Mouse (Mus musculus) gonadal fat pad, adult 2 months (tissue): Measurements from ENCODE around the gene Garnl3. TPM values are rescaled to one million over a fixed set of nuclear protein-coding genes. Genes with fewer than 3 reads are reported as not detected.
A peak's percentile ranks its signal among the peaks of the same experiment; 100 is the strongest.

Experiments
- DNase-seq: peaks from one replicate; pipeline ENCODE4 v3.0.0-alpha.2; 2012; ENCODE audit warnings: low read depth
- polyA plus RNA-seq: library from polyadenylated mRNA; depleted of rRNA; stranded (reverse); fragments of >200 nt; gene quantifications from 2 replicates; pipeline ENCODE4 v1.2.3, GENCODE M21; 2012

Gene Garnl3
- polyA plus RNA-seq, 1 experiment = 9.8 TPM

DNA sequence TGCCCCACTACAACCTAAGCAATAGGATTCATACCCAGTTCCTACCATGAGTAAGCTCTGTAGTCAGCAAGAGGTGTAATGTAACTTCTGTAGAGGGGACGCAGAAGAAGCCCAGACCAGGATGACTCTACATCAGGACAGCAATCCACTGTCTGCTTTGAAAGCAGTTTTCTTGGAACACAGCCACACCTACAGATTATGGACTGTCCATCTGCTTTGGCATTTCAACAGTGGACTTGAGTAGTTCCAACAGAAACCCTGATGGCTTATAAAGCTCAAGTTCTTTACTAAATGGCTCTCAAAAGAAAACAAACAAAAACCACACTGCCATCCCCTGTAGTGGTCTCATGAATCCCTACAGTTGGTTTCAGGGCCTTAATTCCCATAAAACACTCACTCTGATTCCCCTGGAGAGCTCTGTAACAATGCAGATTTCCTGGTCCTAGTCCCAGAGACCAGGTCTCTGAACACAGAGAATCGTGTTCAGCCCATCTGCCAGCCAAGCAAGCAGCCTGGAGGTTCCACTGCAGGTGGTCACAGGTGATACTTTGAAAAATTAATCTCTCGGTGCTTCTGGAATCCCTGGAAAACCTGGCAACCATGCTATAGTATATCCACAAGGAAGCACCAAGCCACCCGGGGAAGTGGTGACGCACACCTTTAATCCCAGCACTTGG lies 42.0 kb downstream of the Garnl3 start:
- no peak for DNase-seq

DNA sequence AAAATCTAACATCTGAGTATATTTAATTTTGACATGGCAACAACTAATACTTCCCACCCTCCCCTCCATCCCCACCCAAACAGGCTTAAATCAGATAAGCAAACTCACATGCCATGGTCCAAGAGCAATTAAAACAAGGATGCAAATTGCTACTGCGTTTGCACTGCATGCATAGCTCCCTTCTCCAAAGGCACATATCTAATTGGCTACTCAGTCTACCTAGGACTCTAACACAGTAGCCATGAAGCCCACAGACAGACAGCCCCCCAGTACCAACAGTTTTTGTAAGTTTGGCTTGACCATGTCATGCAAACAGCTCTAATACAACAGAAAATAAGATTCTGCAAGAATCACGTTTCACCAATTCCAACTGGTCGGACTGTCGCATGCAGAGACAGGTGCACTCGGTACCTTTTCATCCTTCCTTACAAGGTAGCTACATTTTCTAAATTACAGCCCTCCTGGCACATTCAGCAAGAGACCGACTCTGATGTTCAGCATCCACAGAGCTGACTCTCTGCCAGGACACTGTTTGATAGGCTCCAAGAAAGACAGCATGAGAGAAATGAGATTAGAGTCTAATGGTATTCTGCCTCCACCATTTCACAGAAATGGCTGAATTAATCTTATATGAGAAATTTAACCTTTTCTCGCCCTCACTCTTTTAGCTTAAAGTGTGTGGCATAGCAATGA lies 44.6 kb downstream of the Garnl3 start:
- no peak for DNase-seq

DNA sequence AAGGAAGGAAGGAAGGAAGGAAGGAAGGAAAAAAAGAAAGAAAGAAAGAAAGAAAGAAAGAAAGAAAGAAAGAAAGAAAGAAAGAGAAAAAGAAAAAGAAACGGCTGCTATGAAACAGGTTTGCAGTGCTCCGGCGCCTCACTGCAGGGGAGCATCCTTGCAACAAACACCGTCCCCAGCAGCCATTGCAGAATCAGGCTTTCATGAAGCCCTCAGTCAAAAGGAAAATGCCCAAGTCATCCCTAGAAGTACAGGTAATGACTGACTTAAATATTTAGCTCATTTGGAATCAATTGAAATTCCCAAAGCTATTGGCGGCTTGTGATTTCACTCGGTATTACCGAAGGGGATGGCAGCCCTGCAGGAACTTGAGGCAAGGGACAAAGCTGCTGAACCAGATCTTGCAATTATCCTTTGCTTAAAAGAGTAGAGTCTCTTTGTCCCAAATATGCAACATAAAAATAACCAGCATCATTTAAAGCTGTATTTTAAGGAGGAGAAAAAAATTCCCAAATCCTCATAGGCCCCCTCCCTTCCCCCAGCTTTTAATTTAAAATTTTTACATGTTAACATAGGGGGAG lies 45.3 kb downstream of the Garnl3 start:
- DNase-seq = no peak

DNA sequence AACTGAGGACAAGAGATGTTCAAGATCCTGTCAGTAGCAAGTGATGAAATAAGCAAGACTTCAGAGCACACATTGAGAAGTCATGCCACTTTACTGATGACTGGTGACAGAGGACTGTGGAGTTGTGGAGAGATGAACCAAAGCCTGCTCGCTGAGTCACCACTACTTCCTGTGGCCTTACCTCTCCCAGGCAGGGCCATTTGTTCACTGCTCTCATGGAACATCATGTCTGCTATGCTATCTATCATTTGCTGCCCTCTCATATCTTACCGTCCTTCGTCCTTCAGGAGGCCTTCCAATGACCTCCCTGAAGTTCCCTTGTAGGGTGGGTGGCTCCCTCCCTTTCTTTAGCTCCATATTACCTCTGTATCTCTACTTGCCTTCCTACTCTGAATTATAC lies 47.2 kb downstream of the Garnl3 start:
- no peak for DNase-seq

DNA sequence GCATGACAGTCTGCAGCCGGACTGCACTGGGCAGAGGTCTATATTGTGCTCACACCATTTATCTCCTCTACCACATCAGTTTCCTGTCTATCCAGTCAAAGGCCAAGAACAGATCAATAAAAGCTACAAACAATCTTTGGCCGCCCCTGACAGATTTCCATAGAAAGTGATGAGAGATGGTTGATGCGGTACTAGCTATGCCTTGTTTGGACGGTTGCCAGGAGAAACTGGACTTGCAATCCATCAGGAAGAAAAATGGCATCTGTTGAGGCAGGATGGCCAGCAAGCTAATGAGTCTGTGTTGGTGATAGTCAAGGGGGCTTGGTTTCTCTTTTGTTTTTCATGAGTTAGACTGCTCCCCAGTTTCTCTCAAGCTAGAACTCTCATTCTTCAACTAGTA lies 51.3 kb downstream of the Garnl3 start:
- no peak for DNase-seq

DNA sequence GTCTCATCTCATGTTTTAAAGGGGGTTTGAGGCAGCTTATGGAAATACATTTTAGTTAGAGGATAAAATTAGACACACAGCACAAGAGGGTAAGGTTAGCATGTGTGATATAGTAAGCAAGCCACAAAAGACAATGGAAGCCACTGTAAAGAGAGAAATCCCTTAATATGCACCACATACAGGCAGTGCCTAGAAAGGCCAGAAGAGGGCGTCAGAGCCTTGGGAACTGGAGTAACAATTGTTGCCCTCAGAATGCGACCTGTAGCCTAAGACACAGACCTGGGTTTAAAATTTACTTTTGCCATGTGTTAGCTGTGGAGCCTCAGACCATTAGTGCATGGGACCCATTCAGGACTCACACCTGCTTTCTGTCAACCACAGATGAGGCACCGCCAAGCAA lies 54.2 kb downstream of the Garnl3 start:
- DNase-seq = no peak

DNA sequence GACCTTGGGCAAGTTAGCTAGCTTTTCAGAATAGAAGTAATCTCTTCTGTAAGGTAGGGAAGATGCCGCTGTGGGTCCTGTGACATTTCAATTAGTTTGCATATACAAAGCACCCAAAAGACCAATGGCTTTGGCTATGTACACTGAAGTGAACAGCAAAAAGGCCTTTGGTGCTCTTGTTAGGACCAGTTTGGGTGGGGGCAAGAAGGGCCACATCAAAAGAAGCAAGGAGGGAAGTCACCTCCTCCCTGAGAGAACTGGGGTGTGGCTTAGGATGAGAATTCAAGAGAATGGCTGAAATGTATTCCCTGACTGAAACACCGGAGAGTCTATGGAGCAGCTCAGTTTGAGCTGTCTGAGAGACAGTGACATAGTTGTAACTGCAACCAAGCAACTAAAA lies 56.5 kb downstream of the Garnl3 start:
- DNase-seq = no peak

DNA sequence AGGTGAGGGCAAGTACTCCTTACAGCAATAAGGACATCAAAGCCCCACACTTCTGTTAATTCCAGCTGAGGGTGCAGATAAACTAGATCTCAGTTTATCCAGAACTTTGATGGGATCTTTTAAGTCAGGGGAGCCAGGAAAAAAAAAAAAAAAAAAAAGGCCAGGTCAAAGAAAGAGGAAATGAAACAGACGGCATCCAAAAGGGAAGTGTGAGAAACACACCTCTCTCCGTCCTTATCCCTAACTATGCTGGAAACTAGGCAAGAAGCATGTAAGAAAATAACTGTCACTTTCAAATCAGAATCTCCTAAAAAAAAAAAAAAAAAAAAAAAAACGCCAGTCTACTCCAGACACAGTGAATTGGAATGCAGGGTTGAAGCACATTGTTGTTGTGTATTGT lies 57.3 kb downstream of the Garnl3 start:
- DNase-seq = no peak

DNA sequence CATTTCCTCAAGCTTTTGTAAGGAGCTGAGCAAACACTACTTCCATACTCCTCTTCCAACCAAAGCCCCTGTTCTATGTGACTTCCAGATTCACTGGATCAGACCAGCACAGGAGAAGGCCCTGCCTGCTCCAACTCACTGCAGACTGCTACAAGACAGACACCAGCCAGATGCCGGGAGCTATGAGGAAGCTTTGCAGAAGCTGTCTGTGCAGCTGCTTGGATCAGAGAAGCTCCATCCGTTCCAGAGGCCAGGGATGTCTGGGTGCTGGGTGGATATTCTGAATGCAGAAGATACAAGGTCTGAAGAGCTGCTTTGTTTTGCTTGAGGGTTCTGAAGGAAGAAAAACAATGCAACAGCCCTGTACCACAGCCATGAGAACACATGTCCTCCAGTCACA lies 59.1 kb downstream of the Garnl3 start:
- DNase-seq = no peak

DNA sequence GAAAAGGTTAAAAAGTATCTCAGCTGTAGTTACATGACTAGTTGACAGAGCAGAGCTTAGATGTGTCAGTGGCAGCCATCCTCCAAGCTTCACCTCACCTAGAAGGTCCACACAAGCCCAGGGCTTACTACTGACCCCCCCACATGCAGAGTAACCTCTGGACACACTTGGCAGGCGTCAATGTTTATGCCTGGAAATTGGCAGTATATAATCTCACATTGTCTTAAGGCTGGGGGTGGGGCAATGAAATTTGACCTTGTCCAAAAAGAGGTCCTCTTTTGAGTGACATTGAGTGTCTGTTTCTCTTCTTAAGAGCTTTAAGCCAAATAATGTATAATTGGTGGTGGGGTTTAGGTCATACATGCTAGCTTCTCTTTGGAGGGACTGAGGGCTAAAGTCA lies 65.8 kb downstream of the Garnl3 start:
- DNase-seq = no peak

DNA sequence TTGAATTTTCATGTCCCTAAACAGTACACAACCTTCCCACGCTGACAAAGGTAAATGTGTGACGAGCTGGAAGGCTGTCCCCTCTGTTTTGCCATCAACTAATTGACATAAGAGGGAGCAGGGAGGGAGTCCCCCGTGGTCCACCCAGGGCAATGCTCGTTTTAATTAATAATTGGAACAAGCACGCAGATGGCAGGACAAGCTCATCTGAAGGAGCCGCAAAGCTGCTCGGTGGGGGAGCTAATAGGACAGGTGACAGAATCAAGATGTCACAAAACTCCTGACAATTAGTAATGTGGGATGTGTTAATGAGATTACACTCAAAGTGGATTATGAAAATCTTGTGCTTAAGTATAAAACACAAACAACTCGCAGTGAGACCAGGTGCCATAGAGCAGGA lies 68.7 kb downstream of the Garnl3 start:
- DNase-seq = no peak

DNA sequence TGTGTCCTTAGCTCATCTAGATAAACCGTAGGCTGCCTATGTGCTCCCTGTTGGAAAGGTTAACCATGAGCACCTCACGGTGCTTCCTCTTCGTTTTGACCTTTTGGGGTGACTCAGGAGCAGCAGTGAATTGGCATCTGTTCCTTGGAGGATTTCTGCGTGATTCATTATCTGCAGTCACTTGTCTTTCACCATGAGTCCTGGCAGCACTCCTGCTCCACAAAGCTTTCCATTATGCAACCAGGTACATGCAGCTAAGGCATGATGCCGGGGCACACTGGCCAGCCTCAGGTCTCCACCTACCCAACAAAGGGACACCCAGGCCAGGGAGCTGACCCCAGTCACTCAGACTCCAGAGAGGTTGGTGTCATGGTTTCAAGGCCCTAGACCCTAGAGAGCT lies 72.5 kb downstream of the Garnl3 start:
- DNase-seq = peak; percentile 88

DNA sequence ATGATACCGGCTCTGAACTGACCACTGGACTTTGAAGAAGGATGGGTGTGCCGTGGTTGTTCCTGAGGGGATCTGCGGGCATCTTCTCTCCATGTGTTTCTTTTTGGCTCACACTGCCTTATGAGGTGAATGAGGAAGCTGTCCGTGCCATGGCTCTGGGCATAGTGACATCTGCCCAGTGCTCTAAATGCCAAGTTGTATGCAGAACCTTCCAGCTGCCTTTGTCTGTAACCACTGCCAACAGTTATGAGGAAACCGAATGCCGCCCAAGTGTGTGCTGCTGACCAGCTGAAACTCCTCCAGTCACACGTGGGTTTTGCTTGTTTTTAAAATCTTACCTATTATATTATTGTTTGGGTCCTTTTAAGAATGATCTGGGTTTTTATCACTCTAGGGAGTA lies 73.9 kb downstream of the Garnl3 start:
- peak; percentile 79 for DNase-seq

DNA sequence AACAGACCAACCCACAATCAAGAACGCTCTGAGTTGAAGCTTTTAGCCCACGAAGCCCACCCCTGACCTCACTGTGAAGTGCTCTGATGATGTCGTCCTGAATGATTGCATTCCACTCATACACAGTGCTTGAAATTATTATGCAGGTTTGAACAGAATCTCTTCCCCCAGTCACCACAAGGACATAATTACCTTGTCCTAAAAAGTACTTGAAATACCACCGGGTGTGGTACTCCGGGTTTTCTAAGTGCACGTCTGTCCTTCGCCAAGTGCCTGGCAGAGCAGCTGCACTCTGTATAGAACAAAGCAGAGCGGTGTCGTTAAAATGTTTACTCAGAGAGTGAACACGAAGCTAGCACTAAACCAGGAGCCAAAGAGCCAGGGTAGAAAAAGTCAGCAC lies 77.5 kb downstream of the Garnl3 start:
- no peak for DNase-seq

DNA sequence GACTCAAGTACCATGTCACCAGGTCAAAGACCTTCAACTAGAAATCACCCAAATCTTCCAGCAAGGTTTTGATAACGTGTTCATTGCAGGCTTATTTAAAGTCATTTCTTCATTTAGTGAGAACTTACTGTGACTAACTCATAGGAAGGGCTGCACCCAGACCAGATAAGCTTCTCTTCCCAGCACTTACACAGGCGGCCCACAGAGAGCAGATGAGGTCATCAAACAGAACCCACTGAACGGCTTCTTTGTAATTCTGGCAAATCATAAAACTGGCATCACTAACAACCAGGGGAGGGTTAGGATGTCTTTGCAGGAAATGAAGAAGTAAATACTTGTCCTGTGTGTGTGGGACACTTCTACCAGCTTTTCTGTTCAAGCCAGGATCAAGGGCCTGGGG lies 84.1 kb downstream of the Garnl3 start:
- no peak for DNase-seq

DNA sequence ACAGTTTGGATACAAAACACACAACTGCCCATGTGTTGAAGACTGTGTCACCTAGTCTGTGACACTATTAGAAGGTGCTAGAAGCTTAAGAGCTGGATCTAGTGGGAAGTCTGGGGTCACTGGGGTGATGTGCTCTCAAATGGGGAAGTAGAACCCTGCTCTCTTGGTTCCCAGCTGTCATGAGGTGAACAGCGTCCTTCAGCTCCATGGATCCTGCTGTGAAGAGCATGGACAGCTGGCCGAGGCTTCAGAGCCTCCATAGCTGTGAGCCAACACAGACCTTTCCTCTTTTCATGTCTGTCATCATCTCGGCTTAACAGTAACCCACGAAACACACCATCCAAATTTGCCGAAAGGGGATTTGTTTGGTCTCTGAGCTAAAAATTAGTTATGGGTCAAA lies 84.5 kb downstream of the Garnl3 start:
- no peak for DNase-seq

DNA sequence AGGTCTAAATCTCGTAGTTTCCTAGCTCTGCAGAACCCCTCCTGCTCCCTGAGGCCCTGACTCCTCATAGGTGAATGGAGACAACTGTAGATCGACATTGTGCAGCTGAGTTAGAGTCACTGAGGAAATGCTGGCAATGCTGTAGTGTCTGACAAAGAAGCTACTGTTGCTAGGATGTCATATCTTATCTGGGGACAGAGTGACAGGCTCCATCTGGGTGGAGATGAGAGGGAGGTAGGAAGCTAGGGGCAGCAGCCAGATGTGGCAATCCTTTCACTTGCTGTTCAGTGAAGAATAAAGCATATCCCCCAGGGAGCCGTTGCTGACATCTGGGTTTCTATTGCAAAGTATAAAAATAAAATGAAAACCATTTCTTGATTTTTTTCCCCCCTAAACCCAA lies 85.6 kb downstream of the Garnl3 start:
- no peak for DNase-seq

DNA sequence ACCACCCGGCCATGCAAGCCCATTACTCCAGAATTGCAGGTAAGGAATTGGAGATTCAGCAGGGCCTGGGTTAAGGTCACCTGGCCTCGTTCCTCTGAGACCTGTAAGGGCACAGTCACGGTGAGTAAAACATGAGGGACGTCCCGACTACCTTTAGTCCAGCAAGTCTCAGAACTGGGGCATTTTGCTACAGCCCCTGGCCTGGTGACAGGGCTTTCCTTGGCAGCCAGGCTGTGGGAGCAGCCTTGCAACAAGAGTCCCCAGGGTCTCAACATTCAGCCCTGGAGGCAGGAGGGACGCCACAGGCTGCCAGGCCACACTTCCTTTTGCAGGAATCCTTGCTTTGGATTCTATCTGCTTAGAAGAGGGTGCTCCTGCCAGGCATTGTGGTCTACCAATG lies 88.7 kb downstream of the Garnl3 start:
- no peak for DNase-seq

DNA sequence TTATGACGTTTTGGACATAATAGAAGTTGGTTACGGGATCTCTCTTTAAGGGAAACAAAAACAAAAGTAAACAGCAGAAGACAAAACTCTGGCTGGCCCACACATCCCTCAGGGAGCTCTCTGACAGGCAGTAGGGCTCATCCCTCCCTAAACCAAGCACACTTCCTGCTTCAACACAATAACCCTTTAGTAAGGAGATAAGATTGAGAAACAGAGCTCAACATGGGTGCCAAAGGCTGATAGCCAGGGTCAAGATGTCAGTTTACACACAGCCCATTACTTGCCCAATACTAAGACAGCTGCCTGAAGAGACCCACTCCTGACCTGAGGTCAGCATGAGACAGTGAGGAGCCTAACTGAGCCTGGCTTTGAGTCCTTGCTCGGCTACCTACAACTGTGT lies 89.9 kb downstream of the Garnl3 start:
- DNase-seq = peak; percentile 67

DNA sequence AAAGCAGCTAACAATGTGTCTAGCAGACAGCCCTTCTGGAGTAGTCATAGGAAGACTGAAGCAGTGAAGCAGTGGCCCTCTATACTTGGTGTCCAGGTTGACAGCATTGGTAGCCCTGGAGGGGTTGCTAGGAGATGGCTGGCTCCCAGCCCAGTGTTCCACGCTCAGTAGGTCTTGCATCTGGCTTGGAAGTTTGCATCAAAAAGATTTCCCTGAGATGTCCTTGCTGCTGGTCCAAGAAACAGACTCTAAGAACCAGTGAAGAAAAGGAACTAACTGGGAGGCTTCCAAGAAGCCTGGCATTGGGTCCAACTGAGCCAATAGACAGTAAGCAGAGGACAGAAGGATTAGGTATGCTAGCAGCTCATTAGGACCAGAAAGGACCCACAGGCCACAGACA lies 94.0 kb downstream of the Garnl3 start:
- DNase-seq = no peak

DNA sequence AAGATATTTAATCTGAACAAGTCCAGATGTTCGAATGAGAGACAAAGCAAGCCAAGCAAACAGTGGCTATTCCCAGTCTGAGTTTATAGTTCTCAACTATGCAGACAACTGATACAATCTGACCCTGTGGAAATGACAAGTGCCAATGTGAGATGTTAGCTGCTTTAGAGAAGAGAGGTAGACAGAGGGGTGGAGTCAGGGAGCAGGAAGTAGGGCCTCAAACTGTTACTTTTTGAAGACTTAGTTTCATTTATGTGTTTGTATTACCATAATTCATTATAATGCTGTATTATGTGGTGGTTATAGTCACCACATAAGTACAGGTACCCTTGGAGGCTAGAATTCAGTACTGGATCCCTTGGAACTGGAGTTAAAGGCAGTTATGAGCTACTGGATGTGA lies 96.2 kb downstream of the Garnl3 start:
- DNase-seq = no peak

DNA sequence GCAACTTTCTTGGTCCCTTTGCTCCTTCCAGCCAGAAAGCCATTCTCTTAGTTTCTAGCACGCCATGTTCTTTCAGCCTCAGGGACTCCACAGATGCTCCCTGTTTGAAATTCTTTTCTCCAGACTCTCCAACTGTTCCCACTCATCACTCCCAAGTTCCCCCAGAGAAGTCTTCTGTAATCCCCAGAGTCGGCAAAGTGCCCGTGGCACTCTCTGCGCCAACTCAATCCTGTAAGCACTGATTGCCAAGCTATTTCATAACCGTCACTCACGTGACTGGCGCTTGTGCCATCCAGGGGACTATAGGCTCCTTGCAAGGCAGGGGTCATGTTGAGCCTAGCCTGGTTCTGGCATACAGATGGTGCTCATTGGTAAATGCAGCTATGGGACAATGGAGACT lies 98.2 kb downstream of the Garnl3 start:
- peak; percentile 90 for DNase-seq

DNA sequence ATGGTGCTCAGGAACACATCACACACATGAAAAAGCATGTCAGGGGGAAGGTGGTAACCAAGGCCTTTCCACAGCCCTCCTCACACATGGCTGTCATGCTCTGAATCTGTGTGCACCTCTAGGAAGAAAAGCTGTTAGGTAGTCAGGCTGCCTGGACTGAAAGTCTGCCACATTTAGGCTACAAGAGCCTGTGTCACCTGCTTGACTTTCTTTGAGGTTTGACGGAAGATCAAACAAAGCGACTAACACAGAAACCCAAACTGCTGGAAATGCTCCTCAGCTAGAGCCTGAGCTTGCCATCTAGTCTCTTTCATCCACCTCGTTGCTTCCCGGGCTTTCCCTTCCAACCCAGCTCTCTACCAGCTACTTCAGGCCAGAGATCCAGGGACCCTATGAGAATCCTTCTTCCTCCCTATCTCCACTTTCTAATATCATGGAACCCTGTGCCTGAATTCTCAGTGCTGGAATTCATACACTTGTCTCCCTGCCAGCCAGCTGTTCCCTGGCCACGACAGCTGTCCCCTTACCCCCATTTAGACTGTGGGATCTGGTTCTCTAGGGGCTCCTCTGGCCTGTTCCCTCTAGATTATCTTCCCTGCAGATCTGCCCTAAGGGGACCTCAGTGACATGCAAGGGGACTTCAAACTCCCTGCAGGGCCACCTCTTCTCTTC lies 98.9 kb downstream of the Garnl3 start:
- DNase-seq = no peak
